Mouse (Mus musculus) neural tube, embryonic 13.5 days (tissue): ENCODE data around the gene Sin3b. TPM values are rescaled to one million over a fixed set of nuclear protein-coding genes. Genes with fewer than 3 reads are reported as not detected.

ENCODE experiments used
- ATAC-seq: fragments of 200-750 bp; cut with Nextera tagmentation; 2 replicates; pipeline ENCODE4 v1.8.0; 2017; ENCODE audit warnings: low read depth, mild to moderate bottlenecking, moderate TSS enrichment, moderate library complexity
- H3K27ac ChIP-seq: fragments of 300-500 bp; sonication (generic); replicated peaks from 2 replicates; pipeline ENCODE4 v1.5.1; 2015; ENCODE audit warnings: moderate library complexity, mild to moderate bottlenecking, inconsistent platforms
- H3K27me3 ChIP-seq: fragments of 300-500 bp; sonication (generic); 2 replicates; pipeline ENCODE4 v1.6.1; 2015; ENCODE audit warnings: mild to moderate bottlenecking, inconsistent platforms
- H3K36me3 ChIP-seq: fragments of 300-500 bp; sonication (generic); 2 replicates; pipeline ENCODE4 v1.6.1; 2015; ENCODE audit warnings: mild to moderate bottlenecking, inconsistent platforms
- H3K4me1 ChIP-seq: fragments of 300-500 bp; sonication (generic); replicated peaks from 2 replicates; pipeline ENCODE4 v1.6.1; 2015; ENCODE audit warnings: inconsistent platforms
- H3K4me2 ChIP-seq: fragments of 300-500 bp; sonication (generic); 2 replicates; pipeline ENCODE4 v1.6.1; 2015; ENCODE audit warnings: inconsistent platforms, mild to moderate bottlenecking, moderate library complexity
- H3K4me3 ChIP-seq: fragments of 300-500 bp; sonication (generic); 2 replicates; pipeline ENCODE4 v1.5.1; 2015; ENCODE audit warnings: mild to moderate bottlenecking, inconsistent platforms
- H3K9ac ChIP-seq: fragments of 300-500 bp; sonication (generic); 2 replicates; pipeline ENCODE4 v1.6.1; 2015; ENCODE audit warnings: moderate library complexity, mild to moderate bottlenecking, inconsistent platforms
- H3K9me3 ChIP-seq: fragments of 300-500 bp; sonication (generic); 2 replicates; pipeline ENCODE4 v1.6.1; 2016; ENCODE audit warnings: inconsistent platforms
- WGBS: fragments of 180-500 bp; shearing (Covaris S2); methylation state at CpG from one replicate; pipeline ENCODE4 v1.1.7; 2015; 5-methylcytosine and 5-hydroxymethylcytosine counted together
- polyA plus RNA-seq: library from polyadenylated mRNA; unstranded; fragments of >200 nt; fragmentation: Nextera tagmentation; extraction: Ambion mirVana; gene quantifications from 2 replicates; pipeline ENCODE4 v1.2.1, GENCODE M21; 2015

Sin3b gene
- polyA plus RNA-seq, 1 experiment from 2014 or later: 163 TPM

- 24% methylated on average over 1 of the region's 1 CpGs for WGBS
- Histone ChIP-seq H3K9ac (no peak overlapping the region), H3K4me2 (no peak overlapping the region), H3K4me1 (peaks cover 15% of the 10 kb centered on the region), H3K9me3 (no peaks in the 10 kb centered on the region), H3K27ac (no peak overlapping the region), H3K27me3 (no peaks in the 10 kb centered on the region), H3K4me3 (no peak overlapping the region), H3K36me3 (peaks cover 10% of the 10 kb centered on the region)
- no peak for ATAC-seq
Measured at GRCm38 (mm10) chr8:72720541-72720940, 2.5 kb upstream of the Sin3b start.

- Histone ChIP-seq H3K4me3 (peak overlapping the region; percentile 85), H3K9ac (peak overlapping the region; percentile 87), H3K27me3 (no peaks in the 10 kb centered on the region), H3K9me3 (no peaks in the 10 kb centered on the region), H3K36me3 (peaks cover 41% of the 10 kb centered on the region), H3K27ac (0 out of 2 replicates have a peak overlapping the region, but pooled peaks have one; percentile 57), H3K4me2 (peak overlapping the region; percentile 82), H3K4me1 (peaks cover 23% of the 10 kb centered on the region)
- WGBS: under 1% methylated on average over 30 of the region's 30 CpGs
- ATAC-seq: peak; percentile 59
Measured at GRCm38 (mm10) chr8:72723651-72724001, 541 bp downstream of the Sin3b start.

DNA sequence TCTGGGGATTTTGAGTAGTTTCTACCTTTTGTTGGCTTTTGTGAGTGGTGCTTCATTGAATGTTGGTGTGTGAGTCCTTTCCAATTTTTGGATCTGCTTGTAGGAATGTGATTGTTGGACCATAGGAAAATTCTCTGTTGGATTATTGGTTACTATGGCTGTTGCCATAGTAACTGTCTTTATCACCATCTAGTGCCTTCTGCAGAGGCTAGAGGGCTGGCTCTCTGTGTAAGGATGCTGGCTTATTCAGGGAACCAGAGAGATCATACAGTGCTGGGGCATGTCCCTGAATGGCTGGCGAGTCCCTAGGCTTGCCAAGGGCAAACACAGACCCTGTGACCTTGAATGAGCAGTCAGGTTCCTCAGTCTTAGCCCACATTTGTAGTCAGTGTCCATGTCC is 5.6 kb downstream of the Sin3b start:
- Histone ChIP-seq H3K9ac (no peak overlapping the region), H3K36me3 (peaks cover 90% of the 10 kb centered on the region), H3K4me2 (no peak overlapping the region), H3K27ac (no peak overlapping the region), H3K4me3 (no peak overlapping the region), H3K9me3 (no peaks in the 10 kb centered on the region), H3K4me1 (peaks cover 29% of the 10 kb centered on the region), H3K27me3 (no peaks in the 10 kb centered on the region)
- WGBS: 86% methylated on average over 1 of the region's 1 CpGs
- ATAC-seq: peak; percentile 64; the same call in 1 of the 2 replicates

DNA sequence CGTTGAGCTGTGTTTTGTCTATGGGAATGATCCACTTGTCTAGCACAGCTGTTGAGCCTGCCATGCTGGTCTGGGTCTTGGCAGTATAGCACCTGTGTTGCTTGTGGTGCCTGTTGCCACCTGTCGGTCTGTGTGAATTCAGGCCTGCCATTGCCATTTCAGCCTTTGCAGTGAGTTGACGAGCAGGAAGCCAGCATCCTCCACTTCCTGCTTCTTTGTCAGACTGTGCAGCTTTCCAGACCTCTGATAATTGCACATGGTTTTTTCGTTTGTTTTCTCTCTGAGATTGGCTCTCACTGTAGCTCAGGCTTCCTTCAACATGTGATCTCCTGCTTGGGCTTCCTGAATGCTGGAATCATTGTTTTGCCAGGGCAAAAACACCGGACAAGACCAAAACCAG is 11.9 kb downstream of the Sin3b start:
- H3K27me3 ChIP-seq: no peaks in the 10 kb centered on the region
- peaks cover 100% of the 10 kb centered on the region for H3K36me3 ChIP-seq
- ATAC-seq: no peak
- H3K9ac ChIP-seq: no peak overlapping the region
- 86% methylated on average over 5 of the region's 5 CpGs for whole genome bisulfite sequencing
- H3K27ac ChIP-seq: no peak overlapping the region
- H3K4me1 ChIP-seq: no peaks in the 10 kb centered on the region
- no peak overlapping the region for H3K4me3 ChIP-seq
- no peaks in the 10 kb centered on the region for H3K9me3 ChIP-seq
- H3K4me2 ChIP-seq: no peak overlapping the region

GRCm38 (mm10) chr8:72736868-72737267 is 13.8 kb downstream of the Sin3b start:
- ATAC-seq: no peak
- no peak overlapping the region for H3K27ac ChIP-seq
- peaks cover 99% of the 10 kb centered on the region for H3K36me3 ChIP-seq
- H3K4me2 ChIP-seq: no peak overlapping the region
- H3K4me1 ChIP-seq: no peaks in the 10 kb centered on the region
- no peaks in the 10 kb centered on the region for H3K9me3 ChIP-seq
- H3K4me3 ChIP-seq: no peak overlapping the region
- no peaks in the 10 kb centered on the region for H3K27me3 ChIP-seq
- no peak overlapping the region for H3K9ac ChIP-seq

- ATAC-seq: no peak; the same call in 1 of the 2 replicates
- no peaks in the 10 kb centered on the region for H3K27me3 ChIP-seq
- 46% methylated on average over 5 of the region's 5 CpGs for WGBS
Measured at GRCm38 (mm10) chr8:72746061-72746460, 23.0 kb downstream of the Sin3b start.

DNA sequence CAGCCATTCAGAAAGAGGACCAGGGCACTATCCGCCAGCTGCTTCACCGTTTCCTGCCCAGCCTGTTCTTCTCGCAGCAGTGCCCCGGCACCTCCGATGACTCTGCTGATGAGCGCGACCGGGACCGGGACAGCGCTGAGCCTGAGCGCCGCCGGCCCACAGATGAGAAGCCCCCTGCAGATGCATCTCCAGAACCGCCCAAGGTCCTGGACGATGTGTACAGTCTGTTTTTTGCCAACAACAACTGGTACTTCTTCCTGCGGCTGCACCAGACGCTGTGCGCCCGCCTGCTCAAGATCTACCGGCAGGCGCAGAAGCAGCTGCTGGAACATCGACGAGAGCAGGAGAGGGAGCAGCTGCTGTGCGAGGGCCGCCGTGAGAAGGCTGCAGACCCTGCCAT is 26.8 kb downstream of the Sin3b start:
- H3K9me3 ChIP-seq: no peaks in the 10 kb centered on the region
- H3K36me3 ChIP-seq: peaks cover 98% of the 10 kb centered on the region
- no peak for ATAC-seq
- H3K27me3 ChIP-seq: no peaks in the 10 kb centered on the region
- H3K27ac ChIP-seq: no peak overlapping the region
- WGBS: 94% methylated on average over 26 of the region's 26 CpGs
- no peak overlapping the region for H3K9ac ChIP-seq
- H3K4me2 ChIP-seq: no peak overlapping the region
- no peaks in the 10 kb centered on the region for H3K4me1 ChIP-seq
- H3K4me3 ChIP-seq: no peak overlapping the region

More at GRCm38 (mm10) chr8:72746061-72746460, 23.0 kb downstream of the Sin3b start:
- Histone ChIP-seq H3K36me3 (peaks cover 100% of the 10 kb centered on the region), H3K4me2 (no peak overlapping the region), H3K27ac (no peak overlapping the region), H3K9ac (no peak overlapping the region), H3K4me3 (no peak overlapping the region), H3K9me3 (no peaks in the 10 kb centered on the region), H3K4me1 (no peaks in the 10 kb centered on the region)

- Histone ChIP-seq H3K4me1 (no peaks in the 10 kb centered on the region), H3K4me3 (no peak overlapping the region), H3K27me3 (no peaks in the 10 kb centered on the region), H3K4me2 (no peak overlapping the region), H3K27ac (no peak overlapping the region), H3K36me3 (peaks cover 96% of the 10 kb centered on the region), H3K9me3 (no peaks in the 10 kb centered on the region), H3K9ac (no peak overlapping the region)
- WGBS: 96% methylated on average over 6 of the region's 6 CpGs
- no peak for ATAC-seq
Measured at GRCm38 (mm10) chr8:72750266-72750665, 27.2 kb downstream of the Sin3b start.

- WGBS: 83% methylated on average over 3 of the region's 3 CpGs
- no peak overlapping the region for H3K4me3 ChIP-seq
- peaks cover 96% of the 10 kb centered on the region for H3K36me3 ChIP-seq
- H3K4me2 ChIP-seq: no peak overlapping the region
- H3K9me3 ChIP-seq: no peaks in the 10 kb centered on the region
- H3K9ac ChIP-seq: no peak overlapping the region
- H3K27me3 ChIP-seq: no peaks in the 10 kb centered on the region
- H3K4me1 ChIP-seq: no peaks in the 10 kb centered on the region
- no peak for ATAC-seq
- H3K27ac ChIP-seq: no peak overlapping the region
Measured at GRCm38 (mm10) chr8:72751126-72751525, 28.0 kb downstream of the Sin3b start.

GRCm38 (mm10) chr8:72752289-72752688 is 29.2 kb downstream of the Sin3b start:
- WGBS: 79% methylated on average over 3 of the region's 3 CpGs
- no peaks in the 10 kb centered on the region for H3K9me3 ChIP-seq
- no peaks in the 10 kb centered on the region for H3K27me3 ChIP-seq
- H3K9ac ChIP-seq: no peak overlapping the region
- no peak overlapping the region for H3K27ac ChIP-seq
- H3K36me3 ChIP-seq: peaks cover 96% of the 10 kb centered on the region
- H3K4me1 ChIP-seq: no peaks in the 10 kb centered on the region
- ATAC-seq: no peak
- H3K4me3 ChIP-seq: no peak overlapping the region
- no peak overlapping the region for H3K4me2 ChIP-seq

DNA sequence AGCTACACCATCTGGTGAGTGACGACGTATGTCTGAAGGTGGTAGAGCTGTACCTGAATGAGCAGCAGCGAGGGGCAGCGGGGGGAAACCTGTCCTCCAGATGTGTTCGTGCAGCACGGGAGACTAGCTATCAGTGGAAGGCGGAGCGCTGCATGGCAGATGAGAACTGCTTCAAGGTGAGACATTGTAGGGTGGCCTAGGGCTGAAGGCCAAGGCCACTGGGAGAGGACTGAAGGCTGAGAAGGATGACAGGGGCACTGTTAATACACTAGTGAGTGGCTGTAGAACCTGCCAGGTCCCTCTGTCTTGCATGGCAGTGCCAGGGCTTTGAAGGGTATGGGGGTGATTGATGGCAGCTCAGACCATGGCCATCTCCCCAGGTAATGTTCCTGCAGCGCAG is 30.1 kb downstream of the Sin3b start:
- no peaks in the 10 kb centered on the region for H3K27me3 ChIP-seq
- H3K9ac ChIP-seq: no peak overlapping the region
- no peak overlapping the region for H3K27ac ChIP-seq
- WGBS: 96% methylated on average over 9 of the region's 9 CpGs
- no peaks in the 10 kb centered on the region for H3K4me1 ChIP-seq
- peaks cover 96% of the 10 kb centered on the region for H3K36me3 ChIP-seq
- ATAC-seq: no peak
- H3K4me2 ChIP-seq: no peak overlapping the region
- H3K9me3 ChIP-seq: no peaks in the 10 kb centered on the region
- no peak overlapping the region for H3K4me3 ChIP-seq

GRCm38 (mm10) chr8:72753781-72754180 is 30.7 kb downstream of the Sin3b start:
- no peak for ATAC-seq
- Histone ChIP-seq H3K9me3 (no peaks in the 10 kb centered on the region), H3K27me3 (no peaks in the 10 kb centered on the region), H3K4me3 (no peak overlapping the region), H3K4me1 (no peaks in the 10 kb centered on the region), H3K9ac (no peak overlapping the region), H3K27ac (no peak overlapping the region), H3K4me2 (no peak overlapping the region), H3K36me3 (peaks cover 96% of the 10 kb centered on the region)
- 98% methylated on average over 2 of the region's 2 CpGs for WGBS

DNA sequence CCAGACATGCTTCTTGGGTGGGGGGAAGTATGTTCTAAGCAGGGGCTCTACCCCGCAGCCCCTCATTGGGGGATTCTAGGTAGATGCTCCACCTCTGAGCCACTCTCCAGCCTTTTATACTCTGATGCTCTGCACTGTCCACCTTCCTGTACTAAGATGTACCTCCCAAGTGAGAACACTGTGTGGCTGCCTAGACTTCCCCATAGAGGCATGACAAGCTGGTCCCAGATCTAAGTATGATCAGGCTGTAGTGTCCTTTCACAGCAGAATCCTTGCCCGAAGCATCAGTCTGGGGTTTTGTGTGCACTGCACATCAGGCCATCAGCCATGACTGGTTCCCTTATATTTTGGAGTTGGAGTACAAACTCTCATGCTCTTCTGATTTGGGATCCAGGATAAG is 32.9 kb downstream of the Sin3b start:
- 95% methylated on average over 2 of the region's 2 CpGs for WGBS
- no peaks in the 10 kb centered on the region for H3K27me3 ChIP-seq
- no peak overlapping the region for H3K27ac ChIP-seq
- H3K4me3 ChIP-seq: no peak overlapping the region
- H3K36me3 ChIP-seq: peaks cover 84% of the 10 kb centered on the region
- H3K9ac ChIP-seq: no peak overlapping the region
- H3K4me1 ChIP-seq: no peaks in the 10 kb centered on the region
- H3K9me3 ChIP-seq: no peaks in the 10 kb centered on the region
- ATAC-seq: no peak
- no peak overlapping the region for H3K4me2 ChIP-seq
